Mouse (Mus musculus): ENCODE results near the gene Glul.

DNA sequence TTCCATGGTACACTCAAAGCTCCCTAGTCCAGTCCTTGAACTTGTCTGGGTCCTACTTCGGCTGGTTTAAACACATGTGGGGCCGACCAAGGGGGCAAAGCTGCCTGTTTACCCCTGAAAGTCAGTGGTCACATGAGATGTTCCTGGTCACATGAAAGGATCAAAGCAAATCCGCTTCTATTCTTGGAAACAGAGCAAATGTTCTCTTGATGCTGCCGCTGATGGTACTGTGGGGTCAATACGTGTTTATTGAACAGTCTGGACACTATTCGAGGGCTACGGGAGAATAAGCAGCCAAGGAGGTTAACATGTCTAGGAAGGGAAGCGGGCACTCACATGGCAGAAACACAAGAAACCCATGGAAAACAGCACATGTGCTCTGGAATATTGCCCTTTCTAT, 2.5 kb upstream of the Glul start:
- TF ChIP-seq MAX (IDR thresholded peaks at IDR 0.05; ENCODE audit: low read length) (no peak), MAZ (IDR thresholded peaks at IDR 0.05; ENCODE audit: low read depth, low read length) (no peak), ZKSCAN1 (IDR thresholded peaks at IDR 0.05; ENCODE audit: borderline replicate concordance, low read depth, low read length) (no peak), POLR2A (IDR thresholded peaks at IDR 0.05; ENCODE audit: low read depth, low read length) (no peak), SIN3A (IDR thresholded peaks at IDR 0.05; ENCODE audit: low read length) (no peak), HCFC1 (IDR thresholded peaks at IDR 0.05; ENCODE audit: low read depth, low read length) (no peak), MEF2A (IDR thresholded peaks at IDR 0.05; ENCODE audit: borderline replicate concordance, low read depth, low read length) (no peak), TCF12 (IDR thresholded peaks at IDR 0.05; ENCODE audit: low read depth, low read length) (no peak), USF1 (IDR thresholded peaks at IDR 0.05; ENCODE audit: low read depth, low read length) (no peak), JUND (conservative IDR thresholded peaks at IDR 0.05; ENCODE audit: low read depth, low read length) (no peak)
